Mouse (Mus musculus) midbrain, postnatal 0 days (tissue): ENCODE data around the gene Agap3. TPM values are rescaled to one million over a fixed set of nuclear protein-coding genes. Genes with fewer than 3 reads are reported as not detected.

Experiments used
- ATAC-seq: fragments of 200-750 bp; cut with Nextera tagmentation; 2 replicates; pipeline ENCODE4 v1.8.0; 2017; ENCODE audit warnings: moderate number of reproducible peaks, mild to moderate bottlenecking, moderate TSS enrichment, moderate library complexity; ENCODE audit not compliant: low FRiP score
- DNase-seq: peaks from one replicate; pipeline ENCODE4 v3.0.0-alpha.2; 2015; ENCODE audit warnings: low spot score
- H3K27ac ChIP-seq: fragments of 300-500 bp; sonication (generic); 2 replicates; pipeline ENCODE4 v1.5.1; 2014; ENCODE audit warnings: low read depth, mild to moderate bottlenecking, low read length, mixed read lengths
- H3K27me3 ChIP-seq: fragments of 300-500 bp; sonication (generic); 2 replicates; pipeline ENCODE4 v1.6.1; 2014; ENCODE audit warnings: low read length, control low read depth, mixed read lengths; ENCODE audit not compliant: insufficient read depth
- H3K36me3 ChIP-seq: fragments of 300-500 bp; sonication (generic); 2 replicates; pipeline ENCODE4 v1.6.1; 2014; ENCODE audit warnings: low read length, control low read depth, mixed read lengths; ENCODE audit not compliant: insufficient read depth
- H3K4me1 ChIP-seq: fragments of 300-500 bp; sonication (generic); 2 replicates; pipeline ENCODE4 v1.6.1; 2014; ENCODE audit warnings: mild to moderate bottlenecking, control low read depth, antibody characterized with exemption, low read length, mixed read lengths; ENCODE audit not compliant: insufficient read depth
- H3K4me2 ChIP-seq: fragments of 300-500 bp; sonication (generic); 2 replicates; pipeline ENCODE4 v1.6.1; 2014; ENCODE audit warnings: low read depth, mild to moderate bottlenecking, low read length, mixed read lengths; ENCODE audit not compliant: poor library complexity, severe bottlenecking
- H3K4me3 ChIP-seq: fragments of 300-500 bp; sonication (generic); 2 replicates; pipeline ENCODE4 v1.5.1; 2014; ENCODE audit warnings: low read depth, mild to moderate bottlenecking, low read length, moderate library complexity
- H3K9ac ChIP-seq: fragments of 300-500 bp; sonication (generic); replicated peaks from 2 replicates; pipeline ENCODE4 v1.6.1; 2014; ENCODE audit warnings: mild to moderate bottlenecking, low read length, moderate library complexity, mixed read lengths; ENCODE audit not compliant: poor library complexity, severe bottlenecking
- H3K9me3 ChIP-seq: fragments of 300-500 bp; sonication (generic); 2 replicates; pipeline ENCODE4 v1.6.1; 2016; ENCODE audit warnings: low read length, control low read depth
- CTCF ChIP-seq: IDR thresholded peaks from 2 replicates; pipeline ENCODE4 v1.5.1; 2016; ENCODE audit warnings: antibody characterized with exemption, mild to moderate bottlenecking
- WGBS: fragments of 180-500 bp; shearing (Covaris S2); extraction: QIAGEN DNeasy Blood & Tissue Kit; methylation state at CpG from one replicate; pipeline ENCODE4 v1.1.7; 2014; 5-methylcytosine and 5-hydroxymethylcytosine counted together
- polyA plus RNA-seq: library from polyadenylated mRNA; unstranded; fragments of >200 nt; fragmentation: Nextera tagmentation; extraction: Ambion mirVana; gene quantifications from 2 replicates; pipeline ENCODE4 v1.2.1, GENCODE M21; 2015
- total RNA-seq: library from RNA; depleted of rRNA; stranded (reverse); fragments of >200 nt; gene quantifications from 2 replicates; pipeline ENCODE4 v1.2.3, GENCODE M21; 2014

Agap3 gene
- total and polyA plus RNA-seq, 2 experiments from 2014 or later, result 120 to 282 TPM

- no peaks in the 10 kb centered on the region for H3K9me3 ChIP-seq
- ATAC-seq (no peak), DNase-seq (no peak)
- no peak within 1 kb of the TSS for H3K9ac ChIP-seq
- no peaks in the 10 kb centered on the region for H3K27me3 ChIP-seq
- H3K4me1 ChIP-seq, result peaks cover 6% of the 10 kb centered on the region; the same call in 1 of the 2 replicates
- H3K36me3 ChIP-seq, result no peaks in the 10 kb centered on the region; the same call in none of the 2 replicates
- H3K4me3 ChIP-seq, result no peak within 1 kb of the TSS
- no peak within 1 kb of the TSS for H3K27ac ChIP-seq
- H3K4me2 ChIP-seq, result no peak within 1 kb of the TSS
- 51% methylated on average over 11 of the region's 11 CpGs for WGBS
- no peak for TF ChIP-seq CTCF
These were observed 38.8 kb upstream of the Agap3 start, which contains the start of gene Asic3 for GRCm38 (mm10) chr5:24413042-24413693. Gene Asic3 (plus strand): TSS chr5:24413392.

DNA sequence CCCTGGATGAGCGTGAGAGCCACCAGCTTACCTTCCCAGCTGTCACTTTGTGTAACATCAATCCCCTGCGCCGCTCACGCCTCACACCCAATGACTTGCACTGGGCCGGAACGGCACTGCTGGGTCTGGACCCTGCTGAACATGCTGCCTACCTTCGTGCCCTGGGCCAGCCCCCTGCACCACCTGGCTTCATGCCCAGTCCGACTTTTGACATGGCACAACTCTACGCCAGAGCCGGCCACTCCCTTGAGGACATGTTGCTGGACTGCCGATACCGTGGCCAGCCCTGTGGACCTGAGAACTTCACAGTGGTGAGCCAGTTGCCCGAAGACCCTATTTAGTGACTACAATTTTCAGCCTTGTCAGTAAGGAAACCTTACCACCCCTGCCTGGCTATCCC lies 38.0 kb upstream of the Agap3 start:
- TF ChIP-seq CTCF, result no peak
- no peak overlapping the region for H3K4me3 ChIP-seq
- WGBS, result 85% methylated on average over 13 of the region's 13 CpGs
- H3K9me3 ChIP-seq, result no peaks in the 10 kb centered on the region
- H3K27me3 ChIP-seq, result no peaks in the 10 kb centered on the region
- ATAC-seq (no peak), DNase-seq (no peak)
- no peaks in the 10 kb centered on the region; the same call in 1 of the 2 replicates for H3K36me3 ChIP-seq
- H3K4me1 ChIP-seq, result peaks cover 6% of the 10 kb centered on the region; the same call in 1 of the 2 replicates
- no peak overlapping the region for H3K4me2 ChIP-seq
- H3K27ac ChIP-seq, result no peak overlapping the region
- H3K9ac ChIP-seq, result no peak overlapping the region

DNA sequence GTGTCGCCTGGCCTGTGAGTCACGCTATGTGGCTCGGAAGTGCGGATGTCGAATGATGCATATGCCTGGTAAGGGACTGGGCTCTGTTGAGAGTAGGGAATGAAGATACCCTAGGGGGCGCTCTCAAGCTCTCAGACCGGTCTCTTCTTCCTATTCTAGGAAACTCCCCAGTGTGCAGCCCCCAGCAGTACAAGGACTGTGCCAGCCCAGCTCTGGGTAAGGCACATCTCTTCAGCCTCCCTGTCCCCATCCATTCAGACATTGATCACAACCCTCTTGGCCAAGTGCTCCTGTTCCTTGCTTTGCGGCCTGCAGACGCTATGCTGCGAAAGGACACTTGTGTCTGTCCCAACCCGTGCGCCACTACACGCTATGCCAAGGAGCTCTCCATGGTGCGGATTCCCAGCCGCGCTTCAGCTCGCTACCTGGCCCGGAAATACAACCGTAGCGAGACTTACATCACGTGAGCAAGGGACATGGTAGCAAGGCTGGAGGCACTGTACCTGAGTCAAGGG lies 35.7 kb upstream of the Agap3 start:
- Histone ChIP-seq H3K36me3 (peaks cover 23% of the 10 kb centered on the region), H3K27ac (no peak overlapping the region), H3K27me3 (no peaks in the 10 kb centered on the region), H3K4me1 (peaks cover 6% of the 10 kb centered on the region; the same call in 1 of the 2 replicates), H3K9ac (no peak overlapping the region), H3K4me3 (no peak overlapping the region), H3K4me2 (peak overlapping the region; percentile 32; the same call in 1 of the 2 replicates), H3K9me3 (no peaks in the 10 kb centered on the region)
- DNase-seq (peak; percentile 83), ATAC-seq (peak; percentile 55)
- WGBS, result 7% methylated on average over 21 of the region's 21 CpGs
- TF ChIP-seq CTCF, result peak; percentile 73

DNA sequence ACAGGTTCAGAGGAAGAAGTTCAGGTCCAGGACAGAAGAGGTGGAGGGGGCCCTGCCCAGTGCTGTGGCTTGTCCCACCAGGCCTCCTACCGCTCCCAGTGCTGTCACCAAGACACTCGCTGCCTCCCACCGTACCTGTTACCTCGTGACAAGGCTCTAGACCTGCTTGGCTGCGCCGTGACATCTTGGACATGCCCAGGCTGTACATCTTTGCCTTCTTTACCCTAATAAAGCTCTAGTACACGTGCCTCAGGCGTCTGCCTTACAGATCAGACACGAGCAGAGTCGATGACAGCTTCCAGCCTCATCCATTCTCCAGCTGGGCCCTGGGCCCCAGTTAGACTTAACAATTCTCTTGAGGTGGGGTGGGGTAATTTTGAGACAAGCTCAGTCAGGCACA lies 34.4 kb upstream of the Agap3 start:
- ATAC-seq (no peak), DNase-seq (no peak)
- Histone ChIP-seq H3K9me3 (no peaks in the 10 kb centered on the region), H3K27ac (no peak overlapping the region), H3K27me3 (no peaks in the 10 kb centered on the region), H3K4me2 (no peak overlapping the region), H3K4me3 (no peak overlapping the region), H3K4me1 (peaks cover 8% of the 10 kb centered on the region; the same call in 1 of the 2 replicates), H3K36me3 (peaks cover 25% of the 10 kb centered on the region), H3K9ac (no peak overlapping the region)
- no peak for TF ChIP-seq CTCF
- WGBS, result 89% methylated on average over 10 of the region's 10 CpGs

DNA sequence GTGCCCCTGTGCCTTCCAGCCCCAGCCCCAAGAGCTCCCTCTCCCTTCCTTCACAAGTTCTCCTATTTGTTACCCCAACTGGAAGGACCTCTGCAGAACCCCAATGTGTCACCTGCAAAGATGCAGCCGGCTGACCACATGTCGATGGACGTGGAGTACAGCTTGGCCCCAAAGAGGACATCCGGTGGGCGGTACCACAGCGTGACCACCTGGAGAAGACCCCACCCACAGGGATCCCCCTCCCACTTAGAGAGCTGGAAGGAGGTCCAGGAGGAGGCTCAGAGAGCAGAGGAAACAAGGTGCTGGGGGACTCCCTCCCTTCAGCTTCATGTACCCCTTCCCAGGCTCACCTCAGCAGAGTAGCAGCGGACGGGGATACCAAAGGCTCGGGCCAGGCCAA lies 31.6 kb upstream of the Agap3 start:
- Histone ChIP-seq H3K9ac (no peak overlapping the region), H3K4me3 (no peak overlapping the region), H3K9me3 (no peaks in the 10 kb centered on the region), H3K4me1 (peaks cover 15% of the 10 kb centered on the region; the same call in 1 of the 2 replicates), H3K27me3 (no peaks in the 10 kb centered on the region), H3K36me3 (peaks cover 25% of the 10 kb centered on the region), H3K27ac (no peak overlapping the region), H3K4me2 (no peak overlapping the region)
- no peak for ATAC-seq
- no peak for DNase-seq
- WGBS, result 90% methylated on average over 9 of the region's 9 CpGs
- no peak for TF ChIP-seq CTCF
